Mouse (Mus musculus): ENCODE measurements at regions not wholly inside any gene's neighbourhood (a gene's known extent, or its start where the extent isn't known, plus 50 kb on each side); places are given as distances from the start of the nearest gene placed in this dataset.

DNA sequence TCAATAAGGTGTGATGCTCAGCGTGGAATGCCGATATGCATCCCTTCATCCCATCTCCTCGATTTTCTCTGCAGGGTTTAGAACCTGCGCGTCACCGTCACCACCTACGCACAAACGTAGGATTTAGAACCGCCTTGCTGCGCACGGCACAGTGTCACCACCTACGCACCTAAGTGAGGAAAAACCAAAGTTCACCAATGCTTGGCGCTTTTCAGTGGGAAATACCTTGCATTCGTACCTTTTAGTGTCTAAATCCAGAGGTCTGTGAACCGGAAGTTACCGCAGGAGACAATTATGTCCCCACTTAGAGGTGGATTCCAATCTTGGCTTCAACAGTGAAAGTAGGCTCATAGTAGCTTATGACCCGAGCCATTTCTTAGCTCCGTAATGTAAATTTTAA lies 162.0 kb downstream of the Zfp326 start:
- Histone ChIP-seq H3K36me3 (no peaks in the 10 kb centered on the region), H3K27ac (no peak overlapping the region), H3K9me3 (no peaks in the 10 kb centered on the region), H3K9ac (no peak overlapping the region), H3K4me2 (replicated peaks) (no peak overlapping the region), H3K27me3 (no peaks in the 10 kb centered on the region), H3K4me1 (no peaks in the 10 kb centered on the region), H3K4me3 (no peak overlapping the region)
- WGBS, result 95% methylated on average over 18 of the region's 18 CpGs
- ATAC-seq (ENCODE audit: insufficient number of reproducible peaks, insufficient read depth, low FRiP score, low TSS enrichment), result no peak

DNA sequence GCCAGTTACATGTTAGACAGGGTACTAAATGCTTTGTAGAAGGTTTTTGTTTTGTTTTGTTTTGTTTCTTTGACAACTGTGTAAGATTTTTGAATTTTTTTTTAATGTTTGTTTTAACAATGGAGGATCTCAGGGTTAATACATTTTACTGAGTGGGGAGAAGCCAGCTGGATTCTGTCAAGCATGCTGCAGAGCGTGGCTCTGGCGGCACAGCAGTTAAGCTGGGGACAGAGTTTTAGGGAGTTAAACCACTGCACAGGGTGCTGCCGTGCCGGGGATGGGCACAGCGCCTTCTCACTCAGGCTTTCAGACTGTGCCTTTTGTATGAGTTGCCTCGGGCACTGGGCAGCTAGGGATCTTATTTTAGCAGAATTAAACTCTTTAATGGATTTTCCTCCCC lies 159.8 kb downstream of the Zfp326 start:
- H3K4me2 ChIP-seq (replicated peaks), result no peak overlapping the region
- H3K4me1 ChIP-seq, result no peaks in the 10 kb centered on the region
- no peak overlapping the region for H3K9ac ChIP-seq
- no peaks in the 10 kb centered on the region for H3K9me3 ChIP-seq
- no peaks in the 10 kb centered on the region for H3K27me3 ChIP-seq
- no peaks in the 10 kb centered on the region for H3K36me3 ChIP-seq
- H3K4me3 ChIP-seq, result no peak overlapping the region
- H3K27ac ChIP-seq, result no peak overlapping the region
- 36% methylated on average over 6 of the region's 6 CpGs for WGBS
- no peak for ATAC-seq (ENCODE audit: insufficient number of reproducible peaks, insufficient read depth, low FRiP score, low TSS enrichment)

DNA sequence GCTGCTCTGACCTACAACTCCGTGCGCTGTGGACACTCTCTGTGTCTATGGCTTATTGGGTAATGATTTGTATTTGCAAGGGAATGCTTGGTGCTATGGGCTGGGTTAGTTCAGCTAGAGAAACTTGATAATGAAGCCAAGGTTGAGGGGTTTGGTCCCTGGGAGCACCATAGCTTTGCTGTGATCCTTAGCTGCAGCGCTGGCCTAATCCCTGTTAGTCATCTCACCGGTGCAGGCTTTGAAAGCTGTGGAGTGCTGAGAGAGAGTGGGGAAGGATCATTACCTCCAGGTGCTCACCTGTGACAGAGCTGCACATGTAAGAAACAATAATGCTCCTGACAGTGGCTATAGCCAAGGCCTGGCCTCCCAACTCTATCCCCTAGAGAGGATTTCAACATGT lies 156.6 kb downstream of the Zfp326 start:
- H3K4me1 ChIP-seq, result no peaks in the 10 kb centered on the region
- H3K27me3 ChIP-seq, result no peaks in the 10 kb centered on the region
- no peaks in the 10 kb centered on the region for H3K9me3 ChIP-seq
- ATAC-seq (ENCODE audit: insufficient number of reproducible peaks, insufficient read depth, low FRiP score, low TSS enrichment), result no peak
- H3K27ac ChIP-seq, result no peak overlapping the region
- 78% methylated on average over 4 of the region's 4 CpGs for WGBS
- H3K9ac ChIP-seq, result no peak overlapping the region
- H3K36me3 ChIP-seq, result no peaks in the 10 kb centered on the region
- no peak overlapping the region for H3K4me2 ChIP-seq (replicated peaks)
- H3K4me3 ChIP-seq, result no peak overlapping the region

DNA sequence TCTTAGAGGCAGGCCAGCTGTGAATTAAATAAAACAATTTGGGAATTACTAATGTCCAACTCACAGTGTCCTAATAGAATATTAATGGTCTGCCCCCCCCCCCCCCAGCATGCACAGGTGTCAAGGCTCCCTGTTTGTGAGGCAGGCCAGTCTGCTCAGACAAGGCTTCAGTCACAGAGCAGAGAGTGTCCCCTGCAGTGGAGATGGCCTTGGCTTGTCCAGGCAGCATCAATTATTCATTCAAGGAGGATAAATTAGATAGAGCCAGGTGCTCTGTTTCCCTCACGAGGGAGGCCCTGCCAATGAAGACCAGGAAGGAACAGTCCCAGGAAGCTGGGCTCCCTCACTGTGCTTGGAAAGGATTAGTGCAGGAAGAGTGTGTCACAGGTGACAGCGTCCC lies 150.5 kb downstream of the Zfp326 start:
- no peak overlapping the region for H3K27ac ChIP-seq

DNA sequence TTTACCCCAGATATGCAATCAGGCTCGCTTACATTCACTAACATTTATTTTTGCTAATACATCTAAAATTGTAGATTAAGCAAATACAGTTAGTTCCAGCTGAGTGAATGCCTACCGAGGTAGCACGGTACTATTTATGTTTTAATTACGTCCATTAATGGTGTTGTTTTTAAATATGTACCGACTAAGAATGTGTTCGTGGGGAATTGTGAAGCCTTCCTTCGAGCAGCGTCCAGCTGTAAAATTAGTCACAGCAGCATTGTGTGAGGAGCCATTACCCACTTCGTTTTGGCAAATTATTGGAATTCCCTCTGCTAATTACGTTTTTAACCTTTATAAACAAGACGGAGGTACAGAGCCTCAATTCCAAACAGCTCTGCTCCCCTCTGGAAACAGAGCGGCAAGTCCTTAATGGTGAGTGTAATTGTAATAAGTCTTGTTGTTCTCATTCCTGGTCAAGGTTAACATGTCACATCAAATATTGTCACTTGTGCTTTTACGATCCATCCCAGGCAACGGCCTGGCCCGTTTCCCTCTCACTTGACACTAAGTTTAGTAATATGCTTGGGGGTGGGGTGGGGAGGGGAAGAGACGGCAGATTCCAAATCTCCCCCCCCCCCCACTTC lies 128.0 kb downstream of the Zfp326 start:
- Histone ChIP-seq H3K27ac (no peak overlapping the region), H3K9me3 (no peaks in the 10 kb centered on the region), H3K36me3 (no peaks in the 10 kb centered on the region), H3K9ac (no peak overlapping the region), H3K4me3 (no peak overlapping the region), H3K4me2 (replicated peaks) (no peak overlapping the region), H3K27me3 (0 out of 2 replicates have a peak, but pooled peaks cover 5% of the 10 kb centered on the region), H3K4me1 (0 out of 2 replicates have a peak, but pooled peaks cover 6% of the 10 kb centered on the region)
- no peak for ATAC-seq (ENCODE audit: insufficient number of reproducible peaks, insufficient read depth, low FRiP score, low TSS enrichment)
- 38% methylated on average over 16 of the region's 16 CpGs for whole genome bisulfite sequencing

More for the DNA sequence above, 150.5 kb downstream of the Zfp326 start:
- no peaks in the 10 kb centered on the region for H3K4me1 ChIP-seq
- no peak overlapping the region for H3K4me3 ChIP-seq
- no peaks in the 10 kb centered on the region for H3K9me3 ChIP-seq
- no peak for ATAC-seq (ENCODE audit: insufficient number of reproducible peaks, insufficient read depth, low FRiP score, low TSS enrichment)
- no peak overlapping the region for H3K9ac ChIP-seq
- 59% methylated on average over 2 of the region's 2 CpGs for WGBS
- H3K36me3 ChIP-seq, result no peaks in the 10 kb centered on the region
- H3K27me3 ChIP-seq, result no peaks in the 10 kb centered on the region
- no peak overlapping the region for H3K4me2 ChIP-seq (replicated peaks)

DNA sequence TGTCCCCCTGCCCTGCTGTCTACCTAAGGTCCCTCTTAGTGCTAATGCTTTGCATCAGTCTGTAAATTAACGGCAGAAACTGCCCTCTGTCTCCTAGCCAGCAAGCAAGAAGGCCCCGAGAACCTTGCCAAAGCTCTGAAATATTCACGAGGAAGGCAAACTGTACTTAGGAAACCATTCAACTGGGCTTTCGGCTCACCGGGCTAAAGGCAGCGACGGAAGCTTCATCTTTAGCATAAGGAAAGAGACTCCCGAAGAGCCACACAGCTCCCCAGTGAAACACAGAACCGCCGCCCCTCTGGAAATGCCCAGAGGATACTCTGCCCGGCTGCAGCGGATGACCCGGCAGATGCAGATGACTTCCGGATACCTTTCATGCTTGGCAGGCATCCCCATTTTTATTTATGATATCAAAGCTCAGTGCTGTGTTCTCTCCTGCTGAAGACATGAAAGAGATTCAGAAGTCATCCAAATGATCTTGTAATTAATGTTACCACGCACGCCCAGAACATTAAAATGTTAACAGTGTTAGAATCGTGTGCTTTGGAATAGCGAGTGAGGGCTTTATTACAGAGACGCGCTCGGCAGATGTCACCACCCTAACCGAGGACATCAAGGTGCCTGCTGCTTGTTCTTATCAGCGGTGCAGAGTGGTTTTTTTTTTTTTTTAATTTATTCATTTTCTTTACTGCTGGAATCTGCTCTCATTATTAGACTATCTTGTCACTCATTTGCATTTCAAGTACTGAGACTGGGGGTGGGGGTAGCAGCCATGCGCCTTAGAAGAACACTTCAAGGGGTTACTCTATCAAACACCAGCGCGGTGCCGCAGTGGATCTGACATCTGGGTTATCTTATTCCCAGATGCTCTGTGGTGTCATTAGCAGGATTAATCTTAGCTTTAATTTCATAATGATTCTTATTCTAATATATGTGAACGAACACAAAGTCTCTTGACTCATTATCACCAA lies 127.2 kb downstream of the Zfp326 start:
- Histone ChIP-seq H3K27ac (no peak overlapping the region), H3K36me3 (no peaks in the 10 kb centered on the region), H3K9me3 (no peaks in the 10 kb centered on the region), H3K4me1 (0 out of 2 replicates have a peak, but pooled peaks cover 6% of the 10 kb centered on the region), H3K27me3 (0 out of 2 replicates have a peak, but pooled peaks cover 5% of the 10 kb centered on the region), H3K9ac (no peak overlapping the region), H3K4me2 (replicated peaks) (no peak overlapping the region), H3K4me3 (no peak overlapping the region)
- no peak for ATAC-seq (ENCODE audit: insufficient number of reproducible peaks, insufficient read depth, low FRiP score, low TSS enrichment)
- 59% methylated on average over 28 of the region's 28 CpGs for WGBS

DNA sequence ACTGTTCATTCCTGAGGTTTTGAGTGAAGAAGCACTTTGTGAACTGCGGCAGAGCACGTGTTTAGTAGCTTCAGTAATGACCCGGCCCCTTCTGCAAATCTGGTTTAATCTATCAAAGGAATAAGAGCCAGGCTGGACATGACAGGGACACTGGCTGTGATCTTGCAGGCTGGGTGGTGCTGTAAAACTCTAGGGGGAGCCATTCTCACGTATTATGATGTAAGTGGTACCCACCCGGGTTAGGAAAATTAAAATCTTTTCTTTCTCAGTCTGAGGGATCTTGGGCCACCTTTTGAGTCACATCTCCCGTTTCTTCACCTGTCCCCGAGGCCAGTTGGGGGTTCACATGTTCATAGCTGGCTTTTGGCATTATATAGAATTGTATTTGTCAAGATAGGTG lies 126.0 kb downstream of the Zfp326 start:
- Histone ChIP-seq H3K36me3 (no peaks in the 10 kb centered on the region), H3K4me3 (no peak overlapping the region), H3K4me1 (0 out of 2 replicates have a peak, but pooled peaks cover 6% of the 10 kb centered on the region), H3K9me3 (no peaks in the 10 kb centered on the region), H3K4me2 (replicated peaks) (no peak overlapping the region), H3K9ac (no peak overlapping the region), H3K27ac (no peak overlapping the region), H3K27me3 (0 out of 2 replicates have a peak, but pooled peaks cover 5% of the 10 kb centered on the region)
- 35% methylated on average over 7 of the region's 7 CpGs for WGBS
- ATAC-seq (ENCODE audit: insufficient number of reproducible peaks, insufficient read depth, low FRiP score, low TSS enrichment), result no peak

DNA sequence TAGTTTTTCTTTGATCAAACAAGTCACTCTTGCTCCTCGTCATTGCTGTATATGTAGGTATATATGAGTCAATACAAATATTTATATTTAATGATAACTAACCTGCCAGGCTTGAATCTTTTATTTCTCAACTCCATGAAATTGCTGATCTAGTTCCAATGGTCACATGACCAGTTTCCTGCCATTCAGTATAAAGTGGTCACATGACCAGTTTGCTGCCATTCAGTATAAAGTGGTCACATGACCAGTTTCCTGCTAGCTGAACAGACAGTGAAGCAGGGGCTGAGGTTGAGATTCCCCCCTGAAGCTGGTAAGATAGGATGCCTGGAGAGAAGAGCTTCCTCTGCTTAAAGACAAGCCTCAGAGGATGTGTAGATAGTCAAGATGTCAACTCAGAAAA lies 117.9 kb downstream of the Zfp326 start:
- H3K36me3 ChIP-seq, result no peaks in the 10 kb centered on the region
- no peak for ATAC-seq (ENCODE audit: insufficient number of reproducible peaks, insufficient read depth, low FRiP score, low TSS enrichment)
- H3K4me1 ChIP-seq, result no peaks in the 10 kb centered on the region
- H3K27ac ChIP-seq, result no peak overlapping the region
- WGBS, result 92% methylated on average over 1 of the region's 1 CpGs
- 0 out of 2 replicates have a peak, but pooled peaks cover 3% of the 10 kb centered on the region for H3K27me3 ChIP-seq
- H3K4me3 ChIP-seq, result no peak overlapping the region
- H3K4me2 ChIP-seq (replicated peaks), result no peak overlapping the region
- no peak overlapping the region for H3K9ac ChIP-seq
- H3K9me3 ChIP-seq, result no peaks in the 10 kb centered on the region

DNA sequence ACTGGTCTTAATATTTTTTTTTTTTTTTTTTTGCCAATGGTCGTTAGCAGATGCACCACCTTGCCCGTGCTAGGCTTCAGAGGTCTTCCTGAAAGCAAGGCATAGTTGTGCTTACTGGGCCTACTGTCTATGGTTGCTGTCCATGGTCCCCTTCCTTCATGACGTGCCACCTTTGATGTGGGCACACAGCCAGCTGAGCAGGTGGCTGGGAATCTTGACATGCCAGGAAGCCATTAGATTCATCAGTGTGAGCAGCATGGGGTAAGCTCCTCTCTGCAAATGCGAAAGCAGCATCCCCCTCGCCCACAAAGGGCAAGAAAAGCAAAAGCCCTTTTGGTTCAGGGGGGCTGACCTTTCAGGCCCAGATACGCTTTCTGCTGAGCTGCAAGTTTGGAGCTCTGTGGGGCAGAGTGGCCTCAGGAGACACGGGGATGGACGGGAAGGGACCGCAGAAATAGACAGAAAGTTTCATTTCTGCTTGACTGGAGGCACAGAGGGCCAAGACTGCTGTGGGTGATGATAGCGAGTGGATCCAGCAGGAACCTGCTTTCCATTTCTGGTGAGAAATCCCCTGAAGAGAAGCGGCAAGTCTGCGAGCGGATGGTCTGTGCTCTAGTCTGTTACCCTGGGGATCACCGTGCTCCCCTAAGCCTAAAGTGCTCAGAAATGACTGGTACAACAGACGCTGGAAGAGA lies 116.8 kb downstream of the Zfp326 start:
- ATAC-seq (ENCODE audit: insufficient number of reproducible peaks, insufficient read depth, low FRiP score, low TSS enrichment), result no peak
- H3K27ac ChIP-seq, result no peak overlapping the region
- H3K4me1 ChIP-seq, result no peaks in the 10 kb centered on the region
- 70% methylated on average over 15 of the region's 15 CpGs for WGBS
- H3K36me3 ChIP-seq, result no peaks in the 10 kb centered on the region
- no peak overlapping the region for H3K4me2 ChIP-seq (replicated peaks)
- H3K27me3 ChIP-seq, result 0 out of 2 replicates have a peak, but pooled peaks cover 3% of the 10 kb centered on the region
- no peaks in the 10 kb centered on the region for H3K9me3 ChIP-seq
- H3K4me3 ChIP-seq, result no peak overlapping the region
- no peak overlapping the region for H3K9ac ChIP-seq

DNA sequence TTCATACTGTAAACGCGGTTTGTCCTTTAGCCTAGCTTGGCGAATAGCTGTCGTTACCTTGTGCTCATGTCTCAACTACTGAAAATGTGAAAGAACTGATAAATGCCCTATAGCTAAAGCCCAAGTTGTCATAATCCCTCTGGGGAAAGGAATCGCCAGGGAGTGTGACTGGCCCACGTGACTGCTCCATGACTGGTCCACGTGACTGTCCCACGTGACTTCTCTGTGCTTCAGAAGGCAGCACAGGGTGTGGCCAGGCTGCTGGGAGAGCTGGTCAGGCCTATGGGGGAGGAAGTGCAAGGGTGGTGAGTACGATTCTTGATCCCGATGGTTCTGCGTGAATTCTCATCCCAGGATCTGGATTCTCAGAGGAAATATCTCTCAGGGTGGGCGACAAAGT lies 114.4 kb downstream of the Zfp326 start:
- no peak overlapping the region for H3K4me2 ChIP-seq (replicated peaks)
- no peak for ATAC-seq (ENCODE audit: insufficient number of reproducible peaks, insufficient read depth, low FRiP score, low TSS enrichment)
- no peak overlapping the region for H3K9ac ChIP-seq
- no peak overlapping the region for H3K27ac ChIP-seq
- H3K4me1 ChIP-seq, result no peaks in the 10 kb centered on the region
- 84% methylated on average over 12 of the region's 12 CpGs for WGBS
- no peak overlapping the region for H3K4me3 ChIP-seq
- H3K27me3 ChIP-seq, result 0 out of 2 replicates have a peak, but pooled peaks cover 3% of the 10 kb centered on the region
- no peaks in the 10 kb centered on the region for H3K36me3 ChIP-seq
- no peaks in the 10 kb centered on the region for H3K9me3 ChIP-seq

DNA sequence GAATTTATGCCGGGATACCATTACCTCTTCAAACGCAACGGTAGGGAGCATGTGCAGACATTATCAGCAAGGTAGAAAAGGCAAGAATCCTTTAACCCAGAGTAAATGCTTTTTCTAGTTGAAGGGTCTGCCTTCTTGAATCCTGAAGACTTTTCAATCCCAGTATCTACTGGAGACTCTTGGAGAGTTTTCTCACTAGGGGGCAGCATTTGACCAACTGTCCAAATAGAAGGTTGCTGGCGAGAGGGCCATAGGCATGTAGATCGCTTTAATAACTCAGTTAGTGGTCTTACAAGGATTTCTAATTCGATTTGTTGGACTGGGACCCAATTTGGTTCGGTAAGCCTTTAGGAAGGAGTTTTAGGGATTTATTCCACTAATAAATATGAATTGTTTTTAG lies 110.0 kb downstream of the Zfp326 start:
- Histone ChIP-seq H3K36me3 (no peaks in the 10 kb centered on the region), H3K4me1 (no peaks in the 10 kb centered on the region), H3K9ac (no peak overlapping the region), H3K27ac (no peak overlapping the region), H3K4me3 (no peak overlapping the region), H3K9me3 (no peaks in the 10 kb centered on the region), H3K4me2 (replicated peaks) (no peak overlapping the region), H3K27me3 (no peaks in the 10 kb centered on the region)
- WGBS, result 37% methylated on average over 7 of the region's 7 CpGs
- ATAC-seq (ENCODE audit: insufficient number of reproducible peaks, insufficient read depth, low FRiP score, low TSS enrichment), result no peak
